ENCODE assay signal across 9 mouse cellular contexts in genomic region chr7:46611970-46612369, GRCm38 (mm10). TPM values are rescaled to one million over a fixed set of nuclear protein-coding genes. Genes with fewer than 3 reads are reported as not detected.
DNase-seq lines count a peak whose midpoint lies in the region; ATAC-seq and TF ChIP-seq lines count a peak whose summit lies in the region.
"Had no signal": no experiment of that assay in that cellular context is flagged by ENCODE, and none has a peak within 500 bp of the region (broad histone marks: within the 10 kb centered on the region; RNA-seq: fewer than 3 reads in every experiment).

No protein-coding gene starts in this region.

- 33% methylated on average over 9 of the region's 9 CpGs for whole genome bisulfite sequencing in kidney, adult 2 months
- WGBS in kidney, embryonic 15.5 days = 63% methylated on average over 9 of the region's 9 CpGs
- WGBS in heart, embryonic 15.5 days = 39% methylated on average over 9 of the region's 9 CpGs

- no peak for TF ChIP-seq CTCF in kidney, adult 2 months (conservative IDR thresholded peaks at IDR 0.05; ENCODE audit: insufficient read depth, insufficient read length, low read depth, low read length)
- TF ChIP-seq CTCF in brain, embryonic 14.5 days (IDR thresholded peaks at IDR 0.05; ENCODE audit: borderline replicate concordance, extremely low read depth, insufficient read depth, insufficient read length) = no peak

- ATAC-seq in kidney, embryonic 15.5 days (replicated peaks; ENCODE audit: low FRiP score) = no peak
- no peak; the same call in 1 of the 2 replicates for ATAC-seq in heart, embryonic 15.5 days (replicated peaks; ENCODE audit: insufficient number of reproducible peaks, insufficient read depth, low FRiP score, low read depth)

- H3K4me1 ChIP-seq in kidney, adult 2 months (ENCODE audit: control insufficient read depth, insufficient read depth, low read length) = peaks cover 43% of the 10 kb centered on the region
- H3K4me1 ChIP-seq in kidney, embryonic 15.5 days = peaks cover 36% of the 10 kb centered on the region
- peaks cover 35% of the 10 kb centered on the region for H3K4me1 ChIP-seq in heart, embryonic 15.5 days (replicated peaks)
- H3K4me1 ChIP-seq: hindbrain, embryonic 12.5 days had no signal

- no peaks in the 10 kb centered on the region for H3K9me3 ChIP-seq in kidney, embryonic 15.5 days (replicated peaks)
- H3K9me3 ChIP-seq in heart, embryonic 15.5 days (replicated peaks) = no peaks in the 10 kb centered on the region
- H3K9me3 ChIP-seq: hindbrain, embryonic 12.5 days had no signal

- no peaks in the 10 kb centered on the region for H3K36me3 ChIP-seq in kidney, adult 2 months (ENCODE audit: control insufficient read depth, insufficient read depth, low read length)
- H3K36me3 ChIP-seq in kidney, embryonic 15.5 days = 0 out of 2 replicates have a peak, but pooled peaks cover 7% of the 10 kb centered on the region
- H3K36me3 ChIP-seq in heart, embryonic 15.5 days = no peaks in the 10 kb centered on the region

- no peak overlapping the region for H3K4me2 ChIP-seq in kidney, embryonic 15.5 days
- no peak overlapping the region for H3K4me2 ChIP-seq in heart, embryonic 15.5 days
- H3K4me2 ChIP-seq: hindbrain, embryonic 12.5 days had no signal

- TF ChIP-seq POLR2A in kidney, adult 2 months (IDR thresholded peaks at IDR 0.05; ENCODE audit: low read depth, low read length) = no peak
- TF ChIP-seq POLR2A in brain, embryonic 14.5 days (IDR thresholded peaks at IDR 0.05; ENCODE audit: borderline replicate concordance, extremely low read depth, insufficient read depth, insufficient read length, poor library complexity, severe bottlenecking) = no peak

- no peak overlapping the region for H3K9ac ChIP-seq in kidney, embryonic 15.5 days
- 0 out of 2 replicates have a peak overlapping the region, but pooled peaks have one; percentile 9 for H3K9ac ChIP-seq in heart, embryonic 15.5 days
- H3K9ac ChIP-seq: hindbrain, embryonic 12.5 days had no signal

- peak overlapping the region; percentile 85 for H3K27ac ChIP-seq in kidney, adult 2 months (ENCODE audit: insufficient read depth, low read depth, low read length)
- no peak overlapping the region for H3K27ac ChIP-seq in kidney, embryonic 15.5 days
- peak overlapping the region; percentile 45; the same call in 1 of the 2 replicates for H3K27ac ChIP-seq in heart, embryonic 15.5 days
- H3K27ac ChIP-seq: hindbrain, embryonic 12.5 days had no signal

- no peak overlapping the region for H3K4me3 ChIP-seq in kidney, adult 2 months (ENCODE audit: insufficient read depth, low read depth, low read length)
- H3K4me3 ChIP-seq in kidney, embryonic 15.5 days (replicated peaks) = no peak overlapping the region
- H3K4me3 ChIP-seq in heart, embryonic 15.5 days = no peak overlapping the region
- H3K4me3 ChIP-seq: hindbrain, embryonic 12.5 days had no signal

- peak; percentile 91 for DNase-seq in kidney, adult 2 months
- peak; percentile 55 for DNase-seq in brain, embryonic 14.5 days (ENCODE audit: low read depth)
- peak; percentile 60 for DNase-seq in lung, postnatal 14 days
- DNase-seq in thymus, postnatal 25 days = no peak
- DNase-seq in left cerebral cortex, postnatal 10 days (ENCODE audit: extremely low spot score in 1 of 2, low spot score in 2 of 2) = no peak
- DNase-seq in layer of hippocampus, adult 11-12 months (ENCODE audit: low spot score) = no peak

- intact Hi-C loops in left cerebral cortex, postnatal 10 days (cut with DNase I) = no loop called here

- H3K27me3 ChIP-seq in kidney, adult 2 months (replicated peaks; ENCODE audit: control insufficient read depth, insufficient read depth, low read length) = no peaks in the 10 kb centered on the region
- no peaks in the 10 kb centered on the region for H3K27me3 ChIP-seq in kidney, embryonic 15.5 days
- H3K27me3 ChIP-seq in heart, embryonic 15.5 days = no peaks in the 10 kb centered on the region
- H3K27me3 ChIP-seq: hindbrain, embryonic 12.5 days had no signal

RNA-seq across cellular contexts. Expression of gene Sergef, which starts 27.6 kb away (rescaled TPM):
- 16.0 and 16.8 TPM in 2 replicates for polyA plus RNA-seq in kidney, adult 2 months (2012; rRNA removed)
- 13.9 and 16.4 TPM in 2 replicates for polyA plus RNA-seq in kidney, embryonic 15.5 days (2015; fragmentation: Nextera tagmentation; extraction: Ambion mirVana)
- polyA plus RNA-seq in brain, embryonic 14.5 days (2012; rRNA removed) = 30.8 and 32.8 TPM in 2 replicates
- polyA plus RNA-seq in heart, embryonic 15.5 days (2015; fragmentation: Nextera tagmentation; extraction: Ambion mirVana) = 9.3 and 10.3 TPM in 2 replicates
- 10 to 100 TPM; 57.3 to 61.3 TPM for total RNA-seq in left cerebral cortex, postnatal 10 days (2021)

Comparison
In these comparisons a context has a peak if more than half of its experiments do, and no peak if none do; other contexts are left out.
1. DNase-seq: peak in kidney, adult 2 months (single experiment), brain, embryonic 14.5 days (single experiment) and lung, postnatal 14 days (single experiment); none in thymus, postnatal 25 days (single experiment), left cerebral cortex, postnatal 10 days (0 of 2) and layer of hippocampus, adult 11-12 months (single experiment).